Mouse (Mus musculus): Measurements from ENCODE around the gene Ric8b. TPM values are rescaled to one million over a fixed set of nuclear protein-coding genes. Genes with fewer than 3 reads are reported as not detected.

Gene Ric8b
- polyA plus RNA-seq (2014; fragmentation: Nextera tagmentation; extraction: Ambion mirVana) = 52.5 and 57.3 TPM in 2 replicates

DNA sequence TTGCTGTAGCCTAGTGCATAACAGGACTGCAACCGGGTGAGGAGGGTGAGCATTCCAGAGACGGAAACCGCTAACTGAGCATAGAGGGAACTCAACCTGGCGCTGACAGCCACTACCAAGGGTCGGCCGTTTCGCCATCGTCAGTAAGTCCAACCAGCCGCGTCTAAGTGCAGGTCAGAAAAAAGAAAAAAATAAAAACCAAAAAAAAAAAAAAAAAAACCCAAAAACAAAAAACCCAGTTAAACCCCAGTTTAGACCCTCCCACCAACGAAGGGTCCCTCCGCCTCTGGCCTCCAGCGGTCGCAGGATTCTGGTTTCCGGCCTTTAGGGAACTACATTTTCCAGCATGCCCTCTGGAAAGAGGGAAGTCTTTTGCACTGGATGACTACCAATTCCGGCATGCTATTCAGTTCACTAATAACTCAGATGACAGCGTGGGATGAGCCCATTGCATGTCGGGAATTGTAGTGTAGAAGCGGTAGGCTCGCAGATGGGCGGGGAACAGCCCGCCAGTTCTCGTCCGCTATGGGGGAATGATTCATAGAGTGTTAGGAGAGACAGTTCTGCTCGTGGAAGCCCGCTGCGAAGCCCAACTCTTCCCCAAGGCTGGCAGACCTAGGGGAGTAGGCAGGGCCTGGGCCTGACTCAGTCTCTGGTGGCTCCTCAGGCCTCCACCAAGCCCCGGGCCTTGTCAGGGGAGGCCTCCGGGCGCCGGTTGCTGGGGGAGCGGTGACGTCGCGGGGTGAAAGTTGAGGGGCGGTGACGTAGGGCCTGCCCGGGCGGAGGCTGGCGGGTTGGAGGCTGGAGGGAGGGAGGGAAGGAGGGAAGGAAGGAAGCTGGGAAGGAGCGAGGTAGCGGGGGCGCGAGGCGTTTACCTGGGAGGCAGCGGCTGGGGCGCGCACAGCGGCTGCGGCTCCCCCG lies at the start of gene Ric8b:
TSS of gene Ric8b (plus strand) at position 807 of the 921 bp plus-strand sequence.
- peak within 1 kb of the TSS; percentile 76 for H3K4me3 ChIP-seq (ENCODE audit: low read depth, low read length)
- peak within 1 kb of the TSS; percentile 87 for H3K9ac ChIP-seq (replicated peaks; ENCODE audit: low read depth, low read length)
- H3K27ac ChIP-seq (ENCODE audit: low read depth, low read length) = peak within 1 kb of the TSS; percentile 99
- H3K36me3 ChIP-seq (ENCODE audit: control insufficient read depth, insufficient read depth, low read length) = no peaks in the 10 kb centered on the region
- H3K4me1 ChIP-seq (ENCODE audit: control insufficient read depth, insufficient read depth, low read length) = peaks cover 16% of the 10 kb centered on the region
- peak within 1 kb of the TSS; percentile 71 for H3K4me2 ChIP-seq (ENCODE audit: low read depth, low read length)
- WGBS = under 1% methylated on average over 51 of the region's 51 CpGs
- ATAC-seq (ENCODE audit: low read depth) = peak; percentile 96
- H3K9me3 ChIP-seq (ENCODE audit: control insufficient read depth, low read length) = no peaks in the 10 kb centered on the region
- no peaks in the 10 kb centered on the region for H3K27me3 ChIP-seq (ENCODE audit: control insufficient read depth, insufficient read depth, low read length)

GRCm38 (mm10) chr10:84871285-84871684 lies 46.1 kb upstream of the Ric8b start:
- Histone ChIP-seq H3K4me1 (ENCODE audit: control insufficient read depth, insufficient read depth, low read length) (peaks cover 4% of the 10 kb centered on the region; the same call in 1 of the 2 replicates), H3K27me3 (ENCODE audit: control insufficient read depth, insufficient read depth, low read length) (no peaks in the 10 kb centered on the region), H3K36me3 (ENCODE audit: control insufficient read depth, insufficient read depth, low read length) (no peaks in the 10 kb centered on the region), H3K4me3 (ENCODE audit: low read depth, low read length) (no peak overlapping the region), H3K4me2 (ENCODE audit: low read depth, low read length) (no peak overlapping the region), H3K9ac (replicated peaks; ENCODE audit: low read depth, low read length) (no peak overlapping the region), H3K27ac (ENCODE audit: low read depth, low read length) (no peak overlapping the region), H3K9me3 (ENCODE audit: control insufficient read depth, low read length) (no peaks in the 10 kb centered on the region)
- peak; percentile 68; the same call in 1 of the 2 replicates for ATAC-seq (ENCODE audit: low read depth)
- WGBS = 13% methylated on average over 12 of the region's 12 CpGs

DNA sequence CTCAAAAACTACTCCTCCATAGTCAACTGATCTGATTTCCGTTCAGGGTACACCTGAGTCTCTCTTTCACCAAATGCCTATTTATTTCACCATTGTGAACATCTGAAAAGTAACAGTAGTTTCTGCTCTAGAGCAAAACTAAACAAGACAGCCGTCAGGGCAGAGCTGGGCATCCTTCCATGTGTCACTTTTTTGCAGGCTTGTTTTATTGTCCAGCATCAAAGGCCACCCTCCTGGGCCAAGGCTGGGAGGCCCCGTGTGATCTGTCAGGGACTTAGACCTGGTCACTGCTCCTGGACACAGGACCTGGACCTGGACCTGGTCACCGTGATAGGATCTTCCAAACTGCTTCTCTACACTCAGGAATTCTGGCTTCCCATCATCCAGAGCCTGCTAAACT lies 45.5 kb upstream of the Ric8b start:
- peaks cover 4% of the 10 kb centered on the region; the same call in 1 of the 2 replicates for H3K4me1 ChIP-seq (ENCODE audit: control insufficient read depth, insufficient read depth, low read length)
- no peaks in the 10 kb centered on the region for H3K36me3 ChIP-seq (ENCODE audit: control insufficient read depth, insufficient read depth, low read length)
- no peak overlapping the region for H3K9ac ChIP-seq (replicated peaks; ENCODE audit: low read depth, low read length)
- no peak overlapping the region for H3K4me2 ChIP-seq (ENCODE audit: low read depth, low read length)
- no peak overlapping the region for H3K27ac ChIP-seq (ENCODE audit: low read depth, low read length)
- 65% methylated on average over 4 of the region's 4 CpGs for WGBS
- H3K9me3 ChIP-seq (ENCODE audit: control insufficient read depth, low read length) = no peaks in the 10 kb centered on the region
- no peaks in the 10 kb centered on the region for H3K27me3 ChIP-seq (ENCODE audit: control insufficient read depth, insufficient read depth, low read length)
- no peak for ATAC-seq (ENCODE audit: low read depth)
- H3K4me3 ChIP-seq (ENCODE audit: low read depth, low read length) = no peak overlapping the region

DNA sequence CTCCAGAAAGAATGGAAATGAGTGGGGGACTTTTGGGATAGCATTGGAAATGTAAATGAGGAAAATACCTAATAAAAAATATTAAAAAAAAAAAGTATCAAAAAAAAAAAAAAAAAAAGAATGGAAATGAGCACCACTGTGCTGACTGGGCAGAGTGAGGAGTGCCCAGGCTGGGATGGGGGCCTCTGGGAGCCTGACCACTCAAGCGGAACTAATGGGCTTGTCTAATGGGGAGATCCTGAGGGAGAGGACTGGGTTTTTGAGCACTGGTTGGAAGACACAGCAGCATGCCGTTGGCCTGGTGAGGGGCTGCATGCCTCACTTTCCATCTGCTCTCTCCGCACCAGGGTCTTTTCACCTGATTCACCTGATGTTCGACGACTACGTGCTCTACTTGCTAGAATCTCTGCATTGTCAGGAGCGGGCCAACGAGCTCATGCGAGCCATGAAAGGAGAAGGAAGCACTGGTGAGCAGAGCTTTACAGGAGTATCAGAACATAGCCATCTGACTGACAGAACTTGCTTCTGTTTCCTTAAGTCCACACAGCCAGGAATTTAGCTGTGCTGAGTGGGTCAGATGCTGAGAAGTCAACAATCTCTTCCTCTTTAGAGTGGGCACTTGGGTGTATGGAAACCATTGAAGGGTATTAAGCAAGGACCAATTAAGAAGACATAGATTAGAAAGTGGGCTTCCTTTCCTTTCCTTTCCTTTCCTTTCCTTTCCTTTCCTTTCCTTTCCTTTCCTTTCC lies 37.4 kb upstream of the Ric8b start:
- H3K36me3 ChIP-seq (ENCODE audit: control insufficient read depth, insufficient read depth, low read length) = no peaks in the 10 kb centered on the region
- WGBS = 68% methylated on average over 9 of the region's 9 CpGs
- peak; percentile 41; the same call in 1 of the 2 replicates for ATAC-seq (ENCODE audit: low read depth)
- no peak overlapping the region for H3K9ac ChIP-seq (replicated peaks; ENCODE audit: low read depth, low read length)
- H3K9me3 ChIP-seq (ENCODE audit: control insufficient read depth, low read length) = no peaks in the 10 kb centered on the region
- no peak overlapping the region for H3K4me2 ChIP-seq (ENCODE audit: low read depth, low read length)
- H3K4me3 ChIP-seq (ENCODE audit: low read depth, low read length) = no peak overlapping the region
- H3K27ac ChIP-seq (ENCODE audit: low read depth, low read length) = no peak overlapping the region
- H3K4me1 ChIP-seq (ENCODE audit: control insufficient read depth, insufficient read depth, low read length) = no peaks in the 10 kb centered on the region
- H3K27me3 ChIP-seq (ENCODE audit: control insufficient read depth, insufficient read depth, low read length) = no peaks in the 10 kb centered on the region

GRCm38 (mm10) chr10:84882528-84882927 lies 34.9 kb upstream of the Ric8b start:
- H3K4me3 ChIP-seq (ENCODE audit: low read depth, low read length) = no peak overlapping the region
- H3K27me3 ChIP-seq (ENCODE audit: control insufficient read depth, insufficient read depth, low read length) = no peaks in the 10 kb centered on the region
- H3K36me3 ChIP-seq (ENCODE audit: control insufficient read depth, insufficient read depth, low read length) = no peaks in the 10 kb centered on the region
- no peak overlapping the region for H3K27ac ChIP-seq (ENCODE audit: low read depth, low read length)
- H3K4me1 ChIP-seq (ENCODE audit: control insufficient read depth, insufficient read depth, low read length) = no peaks in the 10 kb centered on the region
- WGBS = 86% methylated on average over 2 of the region's 2 CpGs
- ATAC-seq (ENCODE audit: low read depth) = no peak
- no peak overlapping the region for H3K4me2 ChIP-seq (ENCODE audit: low read depth, low read length)
- H3K9ac ChIP-seq (replicated peaks; ENCODE audit: low read depth, low read length) = no peak overlapping the region
- no peaks in the 10 kb centered on the region for H3K9me3 ChIP-seq (ENCODE audit: control insufficient read depth, low read length)

- Histone ChIP-seq H3K27me3 (ENCODE audit: control insufficient read depth, insufficient read depth, low read length) (no peaks in the 10 kb centered on the region), H3K4me3 (ENCODE audit: low read depth, low read length) (no peak overlapping the region), H3K36me3 (ENCODE audit: control insufficient read depth, insufficient read depth, low read length) (no peaks in the 10 kb centered on the region), H3K9ac (replicated peaks; ENCODE audit: low read depth, low read length) (no peak overlapping the region), H3K4me2 (ENCODE audit: low read depth, low read length) (no peak overlapping the region), H3K27ac (ENCODE audit: low read depth, low read length) (no peak overlapping the region), H3K4me1 (ENCODE audit: control insufficient read depth, insufficient read depth, low read length) (peaks cover 6% of the 10 kb centered on the region; the same call in 1 of the 2 replicates), H3K9me3 (ENCODE audit: control insufficient read depth, low read length) (no peaks in the 10 kb centered on the region)
- no peak for ATAC-seq (ENCODE audit: low read depth)
- WGBS = 49% methylated on average over 5 of the region's 5 CpGs
Observed at GRCm38 (mm10) chr10:84885341-84885884, 32.0 kb upstream of the Ric8b start.

- H3K4me1 ChIP-seq (ENCODE audit: control insufficient read depth, insufficient read depth, low read length) = peaks cover 6% of the 10 kb centered on the region; the same call in 1 of the 2 replicates
- WGBS = 15% methylated on average over 6 of the region's 6 CpGs
- ATAC-seq (ENCODE audit: low read depth) = no peak
- H3K9me3 ChIP-seq (ENCODE audit: control insufficient read depth, low read length) = no peaks in the 10 kb centered on the region
- H3K4me3 ChIP-seq (ENCODE audit: low read depth, low read length) = no peak overlapping the region
- H3K27me3 ChIP-seq (ENCODE audit: control insufficient read depth, insufficient read depth, low read length) = no peaks in the 10 kb centered on the region
- no peak overlapping the region for H3K9ac ChIP-seq (replicated peaks; ENCODE audit: low read depth, low read length)
- no peaks in the 10 kb centered on the region for H3K36me3 ChIP-seq (ENCODE audit: control insufficient read depth, insufficient read depth, low read length)
- no peak overlapping the region; the same call in 1 of the 2 replicates for H3K27ac ChIP-seq (ENCODE audit: low read depth, low read length)
- no peak overlapping the region for H3K4me2 ChIP-seq (ENCODE audit: low read depth, low read length)
Observed at GRCm38 (mm10) chr10:84886221-84886627, 31.2 kb upstream of the Ric8b start.

- Histone ChIP-seq H3K4me2 (ENCODE audit: low read depth, low read length) (no peak overlapping the region), H3K27ac (ENCODE audit: low read depth, low read length) (no peak overlapping the region), H3K27me3 (ENCODE audit: control insufficient read depth, insufficient read depth, low read length) (no peaks in the 10 kb centered on the region), H3K4me3 (ENCODE audit: low read depth, low read length) (no peak overlapping the region), H3K9ac (replicated peaks; ENCODE audit: low read depth, low read length) (no peak overlapping the region), H3K36me3 (ENCODE audit: control insufficient read depth, insufficient read depth, low read length) (no peaks in the 10 kb centered on the region), H3K4me1 (ENCODE audit: control insufficient read depth, insufficient read depth, low read length) (peaks cover 6% of the 10 kb centered on the region; the same call in 1 of the 2 replicates), H3K9me3 (ENCODE audit: control insufficient read depth, low read length) (no peaks in the 10 kb centered on the region)
- no peak for ATAC-seq (ENCODE audit: low read depth)
- 73% methylated on average over 8 of the region's 8 CpGs for WGBS
Observed at GRCm38 (mm10) chr10:84886785-84887184, 30.6 kb upstream of the Ric8b start.
